Mouse (Mus musculus): Measurements from ENCODE around the gene M6pr.

DNA sequence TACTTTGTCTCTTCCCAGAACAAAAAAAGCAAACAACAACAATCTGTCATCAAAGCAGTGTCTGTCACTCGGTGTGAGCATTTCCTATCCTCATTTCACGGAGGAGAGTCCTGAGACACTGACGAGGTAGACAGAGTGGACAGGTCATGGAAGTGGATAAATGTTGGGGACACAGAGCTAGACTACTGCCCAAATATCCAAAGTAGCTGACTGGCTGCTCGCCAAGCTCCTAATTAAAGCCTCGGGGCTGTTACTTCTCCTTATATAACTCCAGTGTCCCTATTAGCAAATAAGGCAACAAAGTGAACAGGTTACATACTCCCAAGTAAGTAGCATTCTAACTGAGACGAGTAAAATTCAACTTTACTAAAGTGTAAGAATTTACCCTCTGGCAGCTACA lies 29.0 kb downstream of the M6pr start:
- no peak for TF ChIP-seq CTCF (conservative IDR thresholded peaks at IDR 0.05; ENCODE audit: insufficient read depth, insufficient read length, low read depth, low read length)
- TF ChIP-seq POLR2A (IDR thresholded peaks at IDR 0.05; ENCODE audit: low read depth, low read length): no peak
